Mouse (Mus musculus): Measurements from ENCODE around the gene Gh. TPM values are rescaled to one million over a fixed set of nuclear protein-coding genes. Genes with fewer than 3 reads are reported as not detected.

The Gh gene
- polyA plus RNA-seq, 1 experiment, result not detected

- no peak for TF ChIP-seq POLR2A (IDR thresholded peaks at IDR 0.05; ENCODE audit: low read depth, low read length)
- no peak for TF ChIP-seq CTCF (IDR thresholded peaks at IDR 0.05; ENCODE audit: borderline replicate concordance, insufficient read depth, low read length)
- no peak overlapping the region for H3K27ac ChIP-seq (ENCODE audit: insufficient read depth, low read length)
- peak overlapping the region; percentile 27 for H3K4me3 ChIP-seq (ENCODE audit: insufficient read depth, low read length)
- peaks cover 5% of the 10 kb centered on the region; the same call in 1 of the 2 replicates for H3K4me1 ChIP-seq (ENCODE audit: control insufficient read depth, insufficient read depth, low read length)
These were observed 28.4 kb downstream of the Gh start for GRCm38 (mm10) chr11:106273311-106273684.

GRCm38 (mm10) chr11:106272644-106273310 lies 28.9 kb downstream of the Gh start, which contains the start of gene Smarcd2:
Gene Smarcd2, minus strand, starts transcription at chr11:106272972.
- Histone ChIP-seq H3K4me3 (ENCODE audit: insufficient read depth, low read length) (peak within 1 kb of the TSS; percentile 86), H3K27ac (ENCODE audit: insufficient read depth, low read length) (peak within 1 kb of the TSS; percentile 79), H3K4me1 (ENCODE audit: control insufficient read depth, insufficient read depth, low read length) (peaks cover 5% of the 10 kb centered on the region; the same call in 1 of the 2 replicates)
- peak; percentile 77 for TF ChIP-seq POLR2A (IDR thresholded peaks at IDR 0.05; ENCODE audit: low read depth, low read length)
- TF ChIP-seq CTCF (IDR thresholded peaks at IDR 0.05; ENCODE audit: borderline replicate concordance, insufficient read depth, low read length), result no peak

- peak overlapping the region; percentile 86 for H3K4me3 ChIP-seq (ENCODE audit: insufficient read depth, low read length)
- TF ChIP-seq CTCF (IDR thresholded peaks at IDR 0.05; ENCODE audit: borderline replicate concordance, insufficient read depth, low read length) (no peak), POLR2A (IDR thresholded peaks at IDR 0.05; ENCODE audit: low read depth, low read length) (no peak)
- peaks cover 5% of the 10 kb centered on the region; the same call in 1 of the 2 replicates for H3K4me1 ChIP-seq (ENCODE audit: control insufficient read depth, insufficient read depth, low read length)
- peak overlapping the region; percentile 79 for H3K27ac ChIP-seq (ENCODE audit: insufficient read depth, low read length)
These were observed 29.6 kb downstream of the Gh start for GRCm38 (mm10) chr11:106271794-106272643.

DNA sequence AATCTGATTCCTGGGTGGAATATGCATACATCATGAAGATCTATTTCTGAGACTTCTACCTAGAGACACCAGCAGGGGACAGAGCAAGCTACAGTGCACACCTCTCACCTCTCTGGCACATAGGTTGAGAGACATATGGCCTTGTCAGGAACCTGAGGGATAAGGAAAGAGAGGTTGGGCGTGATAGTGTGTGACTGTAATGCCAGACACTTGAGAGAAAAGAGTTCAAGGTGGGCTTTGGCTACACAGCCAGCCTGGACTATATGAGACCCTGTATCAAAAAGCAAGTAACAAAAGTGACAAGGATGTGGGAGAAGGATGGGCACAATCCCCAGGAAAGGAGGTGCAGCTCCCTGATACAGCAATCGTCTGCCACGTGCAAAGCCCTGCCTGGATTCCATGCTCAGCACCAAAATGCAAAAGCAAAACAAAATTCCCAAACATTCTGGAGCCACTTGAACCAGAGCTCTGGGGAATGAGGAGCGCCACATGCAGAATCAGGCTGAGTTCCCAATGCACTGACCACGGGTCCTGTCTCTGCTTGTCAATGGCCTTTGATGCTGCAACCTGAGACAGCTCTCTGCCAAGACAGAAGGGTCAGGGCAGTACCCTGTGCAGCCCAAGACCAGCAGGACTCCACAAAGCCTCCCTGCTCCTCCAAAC lies 30.4 kb downstream of the Gh start:
- H3K4me1 ChIP-seq (ENCODE audit: control insufficient read depth, insufficient read depth, low read length), result peaks cover 5% of the 10 kb centered on the region; the same call in 1 of the 2 replicates
- H3K27ac ChIP-seq (ENCODE audit: insufficient read depth, low read length), result 0 out of 2 replicates have a peak overlapping the region, but pooled peaks have one; percentile 7
- no peak for TF ChIP-seq POLR2A (IDR thresholded peaks at IDR 0.05; ENCODE audit: low read depth, low read length)
- TF ChIP-seq CTCF (IDR thresholded peaks at IDR 0.05; ENCODE audit: borderline replicate concordance, insufficient read depth, low read length), result no peak
- peak overlapping the region; percentile 86 for H3K4me3 ChIP-seq (ENCODE audit: insufficient read depth, low read length)

- peaks cover 5% of the 10 kb centered on the region; the same call in 1 of the 2 replicates for H3K4me1 ChIP-seq (ENCODE audit: control insufficient read depth, insufficient read depth, low read length)
- no peak overlapping the region for H3K4me3 ChIP-seq (ENCODE audit: insufficient read depth, low read length)
- no peak for TF ChIP-seq POLR2A (IDR thresholded peaks at IDR 0.05; ENCODE audit: low read depth, low read length)
- H3K27ac ChIP-seq (ENCODE audit: insufficient read depth, low read length), result peak overlapping the region; percentile 37
These were observed 32.6 kb downstream of the Gh start for GRCm38 (mm10) chr11:106269060-106269431.

DNA sequence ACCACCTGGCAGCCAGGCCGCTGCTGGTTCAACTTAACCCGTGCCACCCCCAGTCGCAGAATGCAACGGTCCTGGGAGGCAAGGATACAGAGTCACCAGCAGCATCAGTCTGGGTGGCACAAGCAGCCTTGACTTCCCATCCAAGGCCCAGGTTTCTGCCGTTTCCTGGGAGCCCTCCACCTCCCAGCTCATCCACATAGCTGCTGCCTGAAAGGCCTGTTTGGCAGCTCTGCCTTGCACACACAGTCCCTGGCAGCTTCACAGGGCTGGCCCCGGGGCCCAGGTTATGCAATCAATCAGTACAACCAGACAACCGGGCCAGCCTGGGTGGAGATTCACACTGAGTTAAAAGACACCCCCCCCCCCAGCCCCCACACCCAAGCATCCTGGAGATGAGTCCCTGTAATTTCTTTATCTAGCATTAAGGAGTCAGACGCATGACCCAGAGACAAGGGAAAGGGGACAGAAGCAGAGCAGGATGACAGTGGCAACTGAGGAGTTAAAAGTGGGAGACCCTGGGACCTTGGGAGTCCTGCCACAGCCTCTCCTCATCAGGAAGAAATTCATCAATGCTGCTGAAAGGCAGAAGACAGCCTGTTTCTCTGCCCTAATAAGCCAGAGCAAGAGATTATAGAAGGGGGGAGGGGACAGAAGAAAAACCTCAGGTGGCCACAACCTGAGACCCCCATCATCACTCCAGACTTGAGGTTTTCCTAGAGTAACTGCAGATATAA lies 33.2 kb downstream of the Gh start:
- Histone ChIP-seq H3K27ac (ENCODE audit: insufficient read depth, low read length) (peak overlapping the region; percentile 37), H3K4me3 (ENCODE audit: insufficient read depth, low read length) (no peak overlapping the region), H3K4me1 (ENCODE audit: control insufficient read depth, insufficient read depth, low read length) (peaks cover 5% of the 10 kb centered on the region; the same call in 1 of the 2 replicates)
- TF ChIP-seq POLR2A (IDR thresholded peaks at IDR 0.05; ENCODE audit: low read depth, low read length) (no peak), CTCF (IDR thresholded peaks at IDR 0.05; ENCODE audit: borderline replicate concordance, insufficient read depth, low read length) (no peak)

- Histone ChIP-seq H3K4me1 (ENCODE audit: control insufficient read depth, insufficient read depth, low read length) (peaks cover 5% of the 10 kb centered on the region; the same call in 1 of the 2 replicates), H3K27ac (ENCODE audit: insufficient read depth, low read length) (no peak overlapping the region), H3K4me3 (ENCODE audit: insufficient read depth, low read length) (no peak overlapping the region)
- no peak for TF ChIP-seq CTCF (IDR thresholded peaks at IDR 0.05; ENCODE audit: borderline replicate concordance, insufficient read depth, low read length)
- no peak for TF ChIP-seq POLR2A (IDR thresholded peaks at IDR 0.05; ENCODE audit: low read depth, low read length)
These were observed 33.8 kb downstream of the Gh start for GRCm38 (mm10) chr11:106267871-106268270.

- Histone ChIP-seq H3K4me3 (ENCODE audit: insufficient read depth, low read length) (no peak overlapping the region), H3K27ac (ENCODE audit: insufficient read depth, low read length) (no peak overlapping the region), H3K4me1 (ENCODE audit: control insufficient read depth, insufficient read depth, low read length) (peaks cover 5% of the 10 kb centered on the region; the same call in 1 of the 2 replicates)
- TF ChIP-seq POLR2A (IDR thresholded peaks at IDR 0.05; ENCODE audit: low read depth, low read length) (no peak), CTCF (IDR thresholded peaks at IDR 0.05; ENCODE audit: borderline replicate concordance, insufficient read depth, low read length) (no peak)
These were observed 34.3 kb downstream of the Gh start for GRCm38 (mm10) chr11:106267311-106267852.

- Histone ChIP-seq H3K27ac (ENCODE audit: insufficient read depth, low read length) (no peak overlapping the region), H3K4me3 (ENCODE audit: insufficient read depth, low read length) (no peak overlapping the region), H3K4me1 (ENCODE audit: control insufficient read depth, insufficient read depth, low read length) (peaks cover 5% of the 10 kb centered on the region; the same call in 1 of the 2 replicates)
- TF ChIP-seq CTCF (IDR thresholded peaks at IDR 0.05; ENCODE audit: borderline replicate concordance, insufficient read depth, low read length) (no peak), POLR2A (IDR thresholded peaks at IDR 0.05; ENCODE audit: low read depth, low read length) (no peak)
These were observed 35.2 kb downstream of the Gh start for GRCm38 (mm10) chr11:106266431-106266830.

Data from embryonic fibroblast, embryonic 13.5 days (primary cell).